Mouse (Mus musculus): Measurements from ENCODE around the gene Ate1. TPM values are rescaled to one million over a fixed set of nuclear protein-coding genes. Genes with fewer than 3 reads are reported as not detected.

The Ate1 gene
- total RNA-seq, 2 experiments from 2014 or later = 71.0 to 72.3 TPM

DNA sequence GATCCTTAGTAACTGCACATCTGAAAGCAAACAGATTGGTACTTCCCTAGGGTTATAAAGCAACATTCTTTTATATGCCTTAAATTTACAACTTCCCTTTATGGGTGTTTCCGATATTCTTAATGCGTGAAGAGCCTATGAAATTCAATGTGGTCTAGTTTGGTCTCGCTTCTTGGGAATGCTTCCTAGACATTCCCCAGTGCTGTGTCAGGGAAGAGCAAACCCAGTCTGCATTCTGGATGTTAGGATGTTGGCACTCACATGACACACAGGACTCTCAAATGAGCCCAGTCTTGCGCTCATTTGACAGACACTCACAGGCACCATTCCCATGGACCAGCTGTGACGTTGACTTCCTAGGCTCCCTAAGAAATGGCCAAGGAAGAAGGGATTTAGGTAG lies 140.3 kb downstream of the Ate1 start:
- Histone ChIP-seq H3K27ac (no peak overlapping the region), H3K4me3 (no peak overlapping the region)
- no peak for DNase-seq (ENCODE audit: low spot score in 2 of 2)
- no peak for TF ChIP-seq CTCF (conservative IDR thresholded peaks at IDR 0.05)

DNA sequence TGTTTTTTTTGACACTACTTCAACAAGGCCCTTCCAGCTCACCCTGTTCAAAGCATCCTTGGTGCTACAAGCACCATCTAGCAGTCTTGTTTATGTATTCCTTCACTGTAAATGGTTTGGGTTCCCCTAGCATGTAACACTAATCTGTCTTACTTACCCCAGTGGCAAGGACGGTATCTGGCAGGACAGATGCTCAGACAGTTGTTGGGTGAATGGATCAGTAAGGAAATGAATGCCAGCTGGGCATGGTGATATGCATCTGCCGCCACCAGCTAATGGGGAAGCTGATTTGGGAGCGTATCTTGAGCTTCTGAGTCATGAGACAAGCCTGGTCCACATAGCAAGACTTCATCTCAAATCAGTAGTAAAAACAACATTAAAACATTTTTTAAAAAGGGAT lies 141.9 kb downstream of the Ate1 start:
- TF ChIP-seq CTCF (conservative IDR thresholded peaks at IDR 0.05) = no peak
- Histone ChIP-seq H3K4me3 (no peak overlapping the region), H3K27ac (no peak overlapping the region)
- no peak for DNase-seq (ENCODE audit: low spot score in 2 of 2)

DNA sequence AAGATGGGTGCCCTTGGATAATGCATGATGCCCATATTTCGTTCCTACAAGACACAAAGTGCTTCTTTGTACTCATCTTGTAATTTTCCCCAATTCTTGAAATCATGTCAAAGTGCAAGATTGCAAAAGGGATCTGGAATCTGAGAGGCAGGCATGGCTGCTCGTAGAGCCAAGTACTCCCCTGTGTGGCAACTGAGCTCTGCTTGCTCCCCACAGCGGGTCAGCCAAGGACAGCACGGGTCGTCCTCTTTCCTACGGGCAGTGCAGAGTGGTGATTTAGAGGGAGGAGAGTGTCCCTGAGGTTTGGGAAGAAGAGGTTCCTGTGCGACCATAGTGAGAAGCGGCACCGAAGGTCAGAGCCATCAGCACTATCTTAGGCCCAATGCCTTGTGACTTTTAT lies 145.9 kb downstream of the Ate1 start:
- no peak for DNase-seq (ENCODE audit: low spot score in 2 of 2)
- Histone ChIP-seq H3K27ac (no peak overlapping the region), H3K4me3 (no peak overlapping the region)
- TF ChIP-seq CTCF (conservative IDR thresholded peaks at IDR 0.05) = no peak

DNA sequence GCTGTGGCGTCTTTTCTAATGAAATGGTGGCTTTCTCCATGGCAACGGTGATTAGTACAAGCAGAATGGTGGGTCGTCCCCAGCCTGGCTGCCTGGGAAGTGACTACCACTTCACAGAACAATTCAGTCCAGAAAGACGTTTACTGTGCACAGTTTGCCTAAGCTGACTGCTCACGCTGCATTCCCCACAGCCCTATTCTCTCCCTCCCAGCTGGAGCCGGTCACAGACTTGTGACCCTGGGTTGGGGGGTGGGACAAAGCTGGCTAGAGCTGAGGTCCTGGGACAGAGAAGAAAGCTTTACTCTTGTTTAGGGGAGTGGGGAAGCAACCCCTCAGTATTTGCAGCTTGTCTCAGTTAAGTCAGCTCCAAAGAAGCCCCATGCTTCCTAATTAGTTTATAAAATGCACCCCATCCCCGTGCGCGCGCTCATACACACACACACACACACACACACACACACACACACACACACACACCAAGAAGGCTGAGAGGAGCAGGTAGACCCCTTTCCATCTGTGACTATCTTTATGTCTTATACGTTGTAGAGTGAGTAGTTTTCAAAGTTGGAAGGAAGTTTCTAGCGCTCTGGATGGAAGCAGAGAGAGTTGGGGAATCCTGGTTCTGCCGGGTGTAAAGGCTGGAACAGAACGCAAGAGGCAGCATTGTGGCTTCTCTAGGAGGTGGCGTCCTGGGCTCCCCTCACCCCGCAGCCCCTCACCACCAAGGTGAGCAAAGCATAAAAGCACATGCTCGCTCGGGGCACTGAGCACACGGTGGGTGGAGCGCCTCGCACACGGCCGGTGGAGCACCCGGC lies 151.1 kb downstream of the Ate1 start:
- Histone ChIP-seq H3K27ac (peak overlapping the region; percentile 63; the same call in 1 of the 2 replicates), H3K4me3 (peak overlapping the region; percentile 45)
- peak; percentile 67 for TF ChIP-seq CTCF (conservative IDR thresholded peaks at IDR 0.05)
- DNase-seq (ENCODE audit: low spot score in 2 of 2) = no peak

DNA sequence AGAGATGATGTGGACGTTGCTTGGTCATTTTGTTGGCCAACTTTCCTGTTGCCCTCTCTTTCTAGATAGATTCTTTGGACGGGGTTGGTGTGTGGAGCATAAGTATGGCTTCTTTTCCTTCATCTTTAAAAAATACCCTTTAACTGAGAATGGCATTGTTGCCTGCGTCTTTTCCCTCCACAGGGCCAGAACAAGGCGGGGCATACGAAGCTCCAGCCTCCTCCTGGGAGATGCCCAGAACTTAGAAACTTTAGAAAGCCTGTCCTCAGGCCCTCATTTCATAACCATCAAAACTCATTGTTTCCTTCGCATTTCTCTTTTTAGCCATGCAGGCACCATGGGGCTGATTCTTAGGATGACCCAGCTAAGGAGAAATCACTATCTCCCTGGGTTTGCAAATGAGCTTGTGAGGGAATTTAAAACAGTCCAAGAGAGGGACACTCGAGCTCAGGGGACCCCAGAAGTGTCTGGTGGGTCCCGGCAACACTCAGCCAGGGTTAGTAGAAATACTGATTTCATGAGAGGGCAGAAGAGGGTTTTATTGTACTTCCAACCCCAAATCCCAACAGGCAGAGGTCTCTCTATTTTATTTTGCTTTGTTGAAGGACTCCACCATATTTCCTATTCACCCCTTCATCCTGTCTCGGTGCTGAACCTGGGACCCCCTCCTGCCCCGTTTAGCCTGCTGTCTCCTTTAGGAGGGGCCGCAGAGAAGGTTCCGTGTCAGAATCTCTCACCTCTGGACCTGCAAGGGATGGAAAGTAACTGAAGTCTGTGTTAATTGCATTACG lies 151.9 kb downstream of the Ate1 start:
- no peak for DNase-seq (ENCODE audit: low spot score in 2 of 2)
- TF ChIP-seq CTCF (conservative IDR thresholded peaks at IDR 0.05) = no peak
- peak overlapping the region; percentile 45 for H3K4me3 ChIP-seq
- H3K27ac ChIP-seq = peak overlapping the region; percentile 63; the same call in 1 of the 2 replicates

DNA sequence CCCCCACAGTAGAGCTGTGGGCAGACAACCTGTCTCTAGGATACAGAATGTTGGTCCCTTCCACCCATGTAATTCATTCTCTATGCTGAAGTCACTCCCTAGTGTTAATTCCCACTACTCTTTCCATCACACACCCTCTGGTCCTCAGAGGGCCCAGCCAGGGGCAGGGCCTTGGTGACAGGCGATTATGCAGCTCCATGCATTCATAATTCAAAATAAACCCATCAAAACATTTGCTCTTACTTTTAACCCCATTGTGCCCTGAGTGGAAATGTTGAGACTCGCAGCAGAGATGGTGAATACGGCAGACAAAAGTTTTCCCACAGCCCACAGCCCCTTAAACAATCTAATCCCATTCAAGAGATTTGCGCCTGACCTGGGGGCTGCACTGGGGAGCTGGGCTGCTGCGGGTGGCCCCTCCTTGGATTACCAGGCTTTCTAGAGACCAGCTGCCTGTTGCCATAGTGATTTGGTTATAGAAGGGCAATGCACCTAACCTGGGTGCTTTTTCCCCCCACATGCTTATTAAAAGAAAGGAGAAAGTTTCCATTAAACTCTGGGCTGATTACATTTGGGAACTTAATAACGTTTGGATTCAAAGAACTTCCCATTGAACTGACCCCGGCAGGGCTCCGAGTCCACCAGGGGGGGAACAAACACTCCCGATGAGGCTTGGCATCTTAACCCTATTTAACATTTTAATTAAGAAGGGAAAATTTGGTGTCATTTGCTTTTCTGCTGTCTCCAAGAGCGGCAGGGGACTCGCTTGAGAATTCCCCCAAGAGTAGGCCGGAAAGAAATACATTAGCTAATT lies 152.7 kb downstream of the Ate1 start:
- no peak for DNase-seq (ENCODE audit: low spot score in 2 of 2)
- H3K4me3 ChIP-seq = no peak overlapping the region
- H3K27ac ChIP-seq = no peak overlapping the region
- TF ChIP-seq CTCF (conservative IDR thresholded peaks at IDR 0.05) = no peak

DNA sequence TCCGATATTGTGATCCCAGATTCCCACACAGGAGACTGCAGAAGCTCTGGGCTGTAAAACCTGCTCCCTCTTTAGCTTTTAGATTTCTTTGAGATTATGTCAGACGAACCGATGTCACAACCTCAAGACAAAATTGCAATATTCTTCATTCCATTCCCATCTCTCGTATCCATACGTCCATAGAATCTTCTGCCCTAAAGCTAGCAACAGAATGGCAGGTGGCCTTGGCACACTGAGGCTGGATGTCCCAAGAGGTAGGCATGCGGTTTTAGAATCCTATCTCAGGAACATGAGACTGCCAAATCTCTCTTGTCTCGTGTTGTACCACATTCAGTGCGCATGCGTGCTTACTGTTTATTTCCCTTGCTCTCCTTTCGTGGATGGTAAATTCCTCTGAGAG lies 154.5 kb downstream of the Ate1 start:
- no peak overlapping the region for H3K4me3 ChIP-seq
- H3K27ac ChIP-seq = no peak overlapping the region
- DNase-seq (ENCODE audit: low spot score in 2 of 2) = no peak
- TF ChIP-seq CTCF (conservative IDR thresholded peaks at IDR 0.05) = no peak

Other genes with a start within 250 kb of the Ate1 start
- 10 to 100 TPM; 41.8 to 42.2 TPM for gene Nsmce4a, start 52.7 kb upstream of the Ate1 start, total RNA-seq (2021)
- gene Tacc2, start 57.1 kb upstream of the Ate1 start, total RNA-seq (2021) = 10 to 100 TPM; 79.5 to 82.0 TPM

Data from layer of hippocampus, adult 2 months (tissue).